Comparison of ENCODE assay signal across 29 mouse cellular contexts in genomic region chr17:12891054-12891453, GRCm38 (mm10). TPM values are rescaled to one million over a fixed set of nuclear protein-coding genes. Genes with fewer than 3 reads are reported as not detected.
DNase-seq lines count a peak whose midpoint lies in the region; ATAC-seq lines count a peak whose summit lies in the region.
"Had no signal": no experiment of that assay in that cellular context is flagged by ENCODE, and none has a peak within 500 bp of the region (broad histone marks: within the 10 kb centered on the region; RNA-seq: fewer than 3 reads in every experiment).

No protein-coding gene starts in this region.

- no peak overlapping the region for H3K27ac ChIP-seq in embryonic facial prominence, embryonic 13.5 days
- no peak overlapping the region for H3K27ac ChIP-seq in embryonic facial prominence, embryonic 10.5 days (replicated peaks)
- H3K27ac ChIP-seq in heart, embryonic 11.5 days (ENCODE audit: low read depth, low read length) = no peak overlapping the region
- H3K27ac ChIP-seq: embryonic facial prominence, embryonic 12.5 days; forebrain, embryonic 13.5 days; heart, embryonic 13.5 days; hindbrain, embryonic 14.5 days; hindbrain, postnatal 0 days had no signal

- peak; percentile 74 to 80 for DNase-seq in cerebellum, postnatal 10 days
- DNase-seq in embryonic facial prominence, embryonic 10.5 days (ENCODE audit: low spot score) = no peak
- DNase-seq in heart, adult 11 months = peak; percentile 76
- peak; percentile 36 for DNase-seq in right cerebral cortex, postnatal 14 days
- DNase-seq in right cerebral cortex, postnatal 10 days (ENCODE audit: low spot score in 2 of 2) = no peak
- DNase-seq: adrenal gland, adult 8-10 months; adrenal gland, postnatal 25 days; cerebellum, adult 11 months; cerebellum, adult 8-10 months; gastrocnemius, postnatal 10 days; heart, adult 18-20 months; heart, postnatal 14 days; heart, postnatal 4 days; kidney, adult 18-20 months had no signal

- H3K4me3 ChIP-seq in embryonic facial prominence, embryonic 13.5 days = no peak overlapping the region
- H3K4me3 ChIP-seq in embryonic facial prominence, embryonic 10.5 days = no peak overlapping the region
- no peak overlapping the region for H3K4me3 ChIP-seq in heart, embryonic 11.5 days (ENCODE audit: low read depth, low read length)
- H3K4me3 ChIP-seq: embryonic facial prominence, embryonic 12.5 days; erythroblast, embryonic 14.5 days; forebrain, embryonic 13.5 days; heart, embryonic 13.5 days had no signal

- peaks cover 23% of the 10 kb centered on the region; the same call in 1 of the 2 replicates for H3K36me3 ChIP-seq in embryonic facial prominence, embryonic 13.5 days
- peaks cover 71% of the 10 kb centered on the region for H3K36me3 ChIP-seq in embryonic facial prominence, embryonic 10.5 days (replicated peaks)
- 0 out of 2 replicates have a peak, but pooled peaks cover 2% of the 10 kb centered on the region for H3K36me3 ChIP-seq in heart, embryonic 11.5 days (ENCODE audit: control insufficient read depth, insufficient read depth, low read length)

- ATAC-seq in cerebellum, adult (ENCODE audit: insufficient number of reproducible peaks, low FRiP score, low TSS enrichment) = no peak
- ATAC-seq in embryonic facial prominence, embryonic 13.5 days (ENCODE audit: insufficient number of reproducible peaks, insufficient read depth, low FRiP score, low TSS enrichment, low read depth) = no peak
- ATAC-seq in heart, embryonic 11.5 days (replicated peaks; ENCODE audit: insufficient number of reproducible peaks, low FRiP score, low TSS enrichment) = no peak
- ATAC-seq: activated CD4-positive, CD25-positive, alpha-beta regulatory T cell, adult 4 months; forebrain, embryonic 13.5 days; forebrain, embryonic 16.5 days; hindbrain, postnatal 0 days; intestine, embryonic 16.5 days had no signal

- H3K4me1 ChIP-seq in embryonic facial prominence, embryonic 13.5 days = peaks cover 13% of the 10 kb centered on the region
- peaks cover 8% of the 10 kb centered on the region for H3K4me1 ChIP-seq in embryonic facial prominence, embryonic 10.5 days
- peaks cover 5% of the 10 kb centered on the region for H3K4me1 ChIP-seq in heart, embryonic 11.5 days (ENCODE audit: control insufficient read depth, insufficient read depth, low read length)
- H3K4me1 ChIP-seq: embryonic facial prominence, embryonic 12.5 days; forebrain, embryonic 13.5 days had no signal

- no peaks in the 10 kb centered on the region for H3K27me3 ChIP-seq in embryonic facial prominence, embryonic 13.5 days
- H3K27me3 ChIP-seq in embryonic facial prominence, embryonic 10.5 days (replicated peaks; ENCODE audit: low read depth, poor library complexity, severe bottlenecking) = no peaks in the 10 kb centered on the region
- no peaks in the 10 kb centered on the region for H3K27me3 ChIP-seq in heart, embryonic 11.5 days (ENCODE audit: control insufficient read depth, insufficient read depth, low read length)
- H3K27me3 ChIP-seq: embryonic facial prominence, embryonic 12.5 days; forebrain, embryonic 13.5 days; heart, embryonic 13.5 days had no signal

- 0 out of 2 replicates have a peak overlapping the region, but pooled peaks have one; percentile 36 for H3K9ac ChIP-seq in embryonic facial prominence, embryonic 13.5 days
- H3K9ac ChIP-seq in heart, embryonic 11.5 days (ENCODE audit: low read depth, low read length) = no peak overlapping the region
- H3K9ac ChIP-seq: embryonic facial prominence, embryonic 12.5 days; forebrain, embryonic 13.5 days; heart, embryonic 13.5 days; hindbrain, embryonic 14.5 days had no signal

- 89% methylated on average over 4 of the region's 4 CpGs for WGBS in embryonic facial prominence, embryonic 13.5 days
- WGBS in embryonic facial prominence, embryonic 10.5 days = 92% methylated on average over 4 of the region's 4 CpGs
- WGBS in heart, embryonic 11.5 days (ENCODE audit: insufficient replicate concordance) = 92% methylated on average over 4 of the region's 4 CpGs

- H3K4me2 ChIP-seq in embryonic facial prominence, embryonic 13.5 days = no peak overlapping the region
- H3K4me2 ChIP-seq in heart, embryonic 11.5 days = no peak overlapping the region
- H3K4me2 ChIP-seq: embryonic facial prominence, embryonic 12.5 days; forebrain, embryonic 13.5 days; heart, embryonic 13.5 days; hindbrain, embryonic 14.5 days had no signal

- no peaks in the 10 kb centered on the region for H3K9me3 ChIP-seq in embryonic facial prominence, embryonic 13.5 days
- H3K9me3 ChIP-seq in embryonic facial prominence, embryonic 10.5 days = no peaks in the 10 kb centered on the region
- no peaks in the 10 kb centered on the region for H3K9me3 ChIP-seq in heart, embryonic 11.5 days (replicated peaks; ENCODE audit: control insufficient read depth, low read length)
- H3K9me3 ChIP-seq: embryonic facial prominence, embryonic 12.5 days; forebrain, embryonic 13.5 days; heart, embryonic 13.5 days had no signal

RNA-seq across cellular contexts. Expression of gene Mrgprh, which starts 15.2 kb away (rescaled TPM):
- not detected in 2 replicates for polyA plus RNA-seq in embryonic facial prominence, embryonic 13.5 days (2015; fragmentation: Nextera tagmentation; extraction: Ambion mirVana)
- not detected in 2 replicates for polyA plus RNA-seq in embryonic facial prominence, embryonic 10.5 days (2016; fragmentation: Nextera tagmentation; extraction: Ambion mirVana)
- 0.10 and 0.25 TPM in 2 replicates for polyA plus RNA-seq in heart, embryonic 11.5 days (2014; fragmentation: Nextera tagmentation; extraction: Ambion mirVana)
- polyA plus RNA-seq: activated CD4-positive, CD25-positive, alpha-beta regulatory T cell, adult 4 months; erythroblast, embryonic 14.5 days; forebrain, embryonic 13.5 days; forebrain, embryonic 16.5 days; heart, embryonic 13.5 days; heart, embryonic 16.5 days; hindbrain, embryonic 11.5 days; hindbrain, embryonic 14.5 days; hindbrain, postnatal 0 days; inflammation-experienced regulatory T-cells, adult 6 months; intestine, embryonic 16.5 days had no signal

RNA-seq across cellular contexts. Expression of gene Pnldc1, which starts 19.0 kb away (rescaled TPM):
- 1.8 and 3.5 TPM in 2 replicates for polyA plus RNA-seq in embryonic facial prominence, embryonic 13.5 days (2015; fragmentation: Nextera tagmentation; extraction: Ambion mirVana)
- 2.4 and 3.4 TPM in 2 replicates for polyA plus RNA-seq in embryonic facial prominence, embryonic 10.5 days (2016; fragmentation: Nextera tagmentation; extraction: Ambion mirVana)
- 1.2 and 1.7 TPM in 2 replicates for polyA plus RNA-seq in heart, embryonic 11.5 days (2014; fragmentation: Nextera tagmentation; extraction: Ambion mirVana)

RNA-seq across cellular contexts. Expression of gene Mas1, which starts 23.1 kb away (rescaled TPM):
- polyA plus RNA-seq in embryonic facial prominence, embryonic 13.5 days (2015; fragmentation: Nextera tagmentation; extraction: Ambion mirVana) = 1.2 and 2.1 TPM in 2 replicates
- polyA plus RNA-seq in embryonic facial prominence, embryonic 10.5 days (2016; fragmentation: Nextera tagmentation; extraction: Ambion mirVana) = 0.44 and 0.72 TPM in 2 replicates
- polyA plus RNA-seq in heart, embryonic 11.5 days (2014; fragmentation: Nextera tagmentation; extraction: Ambion mirVana) = 0.17 and 0.54 TPM in 2 replicates
- polyA plus RNA-seq: erythroblast, embryonic 14.5 days; forebrain, embryonic 13.5 days had no signal

RNA-seq across cellular contexts. Expression of gene Tcp1, which starts 24.4 kb away (rescaled TPM):
- 429 and 454 TPM in 2 replicates for polyA plus RNA-seq in embryonic facial prominence, embryonic 13.5 days (2015; fragmentation: Nextera tagmentation; extraction: Ambion mirVana)
- polyA plus RNA-seq in embryonic facial prominence, embryonic 10.5 days (2016; fragmentation: Nextera tagmentation; extraction: Ambion mirVana) = 548 and 551 TPM in 2 replicates
- polyA plus RNA-seq in heart, embryonic 11.5 days (2014; fragmentation: Nextera tagmentation; extraction: Ambion mirVana) = 440 and 445 TPM in 2 replicates

RNA-seq across cellular contexts. Expression of gene Mrpl18, which starts 25.1 kb away (rescaled TPM):
- polyA plus RNA-seq in embryonic facial prominence, embryonic 13.5 days (2015; fragmentation: Nextera tagmentation; extraction: Ambion mirVana) = 136 and 172 TPM in 2 replicates
- 198 and 200 TPM in 2 replicates for polyA plus RNA-seq in embryonic facial prominence, embryonic 10.5 days (2016; fragmentation: Nextera tagmentation; extraction: Ambion mirVana)
- polyA plus RNA-seq in heart, embryonic 11.5 days (2014; fragmentation: Nextera tagmentation; extraction: Ambion mirVana) = 196 and 205 TPM in 2 replicates

Comparison
In these comparisons a context has a peak if more than half of its experiments do, and no peak if none do; other contexts are left out.
1. DNase-seq: peak in cerebellum, postnatal 10 days (2 of 2), heart, adult 11 months (single experiment) and right cerebral cortex, postnatal 14 days (single experiment); none in embryonic facial prominence, embryonic 10.5 days (single experiment) and right cerebral cortex, postnatal 10 days (0 of 2).